In genomic region chr6:117871034-117871433, GRCm38 (mm10) we compare ENCODE assay signal across 25 mouse cellular contexts. TPM values are rescaled to one million over a fixed set of nuclear protein-coding genes. Genes with fewer than 3 reads are reported as not detected.
DNase-seq lines count a peak whose midpoint lies in the region; ATAC-seq and TF ChIP-seq lines count a peak whose summit lies in the region.
"Had no signal": no experiment of that assay in that cellular context is flagged by ENCODE, and none has a peak within 500 bp of the region (broad histone marks: within the 10 kb centered on the region; RNA-seq: fewer than 3 reads in every experiment).

No protein-coding gene starts in this region.

- TF ChIP-seq CTCF in E14TG2a.4 (conservative IDR thresholded peaks at IDR 0.05; ENCODE audit: low read length) = no peak

- no peak overlapping the region for H3K9ac ChIP-seq in liver, embryonic 15.5 days
- H3K9ac ChIP-seq in kidney, embryonic 14.5 days (ENCODE audit: low read depth, low read length) = no peak overlapping the region
- H3K9ac ChIP-seq: embryonic facial prominence, embryonic 12.5 days; hindbrain, embryonic 12.5 days had no signal

- H3K4me2 ChIP-seq in liver, embryonic 15.5 days = peak overlapping the region; percentile 6
- H3K4me2 ChIP-seq in kidney, embryonic 14.5 days (replicated peaks; ENCODE audit: low read depth, low read length) = no peak overlapping the region
- H3K4me2 ChIP-seq: embryonic facial prominence, embryonic 12.5 days; hindbrain, embryonic 12.5 days had no signal

- no peaks in the 10 kb centered on the region for H3K9me3 ChIP-seq in erythroblast, embryonic 14.5 days (ENCODE audit: control insufficient read depth, low read length)
- H3K9me3 ChIP-seq in E14TG2a.4 (ENCODE audit: low read length) = no peaks in the 10 kb centered on the region
- H3K9me3 ChIP-seq in liver, embryonic 15.5 days (replicated peaks) = no peaks in the 10 kb centered on the region
- H3K9me3 ChIP-seq in kidney, embryonic 14.5 days (ENCODE audit: control insufficient read depth, low read length) = no peaks in the 10 kb centered on the region
- H3K9me3 ChIP-seq: embryonic facial prominence, embryonic 12.5 days; forebrain, embryonic 10.5 days; G1E; heart, embryonic 10.5 days; hindbrain, embryonic 12.5 days had no signal

- H3K27me3 ChIP-seq in erythroblast, embryonic 14.5 days (ENCODE audit: control insufficient read depth) = no peaks in the 10 kb centered on the region
- no peaks in the 10 kb centered on the region for H3K27me3 ChIP-seq in E14TG2a.4 (ENCODE audit: insufficient read depth, low read length)
- no peaks in the 10 kb centered on the region for H3K27me3 ChIP-seq in liver, embryonic 15.5 days
- H3K27me3 ChIP-seq in kidney, embryonic 14.5 days (ENCODE audit: control insufficient read depth, insufficient read depth, low read length) = no peaks in the 10 kb centered on the region
- H3K27me3 ChIP-seq: embryonic facial prominence, embryonic 12.5 days; hindbrain, embryonic 12.5 days had no signal

- WGBS in liver, embryonic 15.5 days (ENCODE audit: insufficient replicate concordance) = 76% methylated on average over 14 of the region's 14 CpGs
- WGBS in kidney, embryonic 14.5 days = 72% methylated on average over 14 of the region's 14 CpGs

- H3K27ac ChIP-seq in liver, embryonic 15.5 days (replicated peaks) = no peak overlapping the region
- H3K27ac ChIP-seq in kidney, embryonic 14.5 days (ENCODE audit: low read depth, low read length) = no peak overlapping the region
- H3K27ac ChIP-seq: embryonic facial prominence, embryonic 12.5 days; forebrain, embryonic 10.5 days; gastrocnemius, adult 2 months; heart, embryonic 10.5 days; hindbrain, embryonic 12.5 days; hindbrain, postnatal 0 days had no signal

- peak; percentile 86 for DNase-seq in R1 (ENCODE audit: low read depth, low spot score)
- DNase-seq in layer of hippocampus, adult 9-10 months (ENCODE audit: low spot score) = no peak
- DNase-seq: adrenal gland, postnatal 14 days; B cell, adult 2 months; cerebellum, adult 11-12 months; cerebellum, adult 9-10 months; cerebellum, postnatal 25 days; gastrocnemius, adult 2 months; gastrocnemius, postnatal 25 days; heart, postnatal 10 days; heart, postnatal 4 days had no signal

- H3K4me3 ChIP-seq in erythroblast, embryonic 14.5 days (replicated peaks) = peak overlapping the region; percentile 40
- H3K4me3 ChIP-seq in E14TG2a.4 (replicated peaks; ENCODE audit: low read length) = peak overlapping the region; percentile 80
- no peak overlapping the region for H3K4me3 ChIP-seq in liver, embryonic 15.5 days (replicated peaks)
- H3K4me3 ChIP-seq in kidney, embryonic 14.5 days (ENCODE audit: low read length) = no peak overlapping the region
- H3K4me3 ChIP-seq: embryonic facial prominence, embryonic 12.5 days; forebrain, embryonic 10.5 days; gastrocnemius, adult 2 months; heart, embryonic 10.5 days; hindbrain, embryonic 12.5 days had no signal

- H3K36me3 ChIP-seq in erythroblast, embryonic 14.5 days (ENCODE audit: control insufficient read depth) = peaks cover 7% of the 10 kb centered on the region
- peaks cover 11% of the 10 kb centered on the region for H3K36me3 ChIP-seq in E14TG2a.4 (ENCODE audit: insufficient read depth, low read length)
- no peaks in the 10 kb centered on the region for H3K36me3 ChIP-seq in liver, embryonic 15.5 days (replicated peaks)
- no peaks in the 10 kb centered on the region for H3K36me3 ChIP-seq in kidney, embryonic 14.5 days (ENCODE audit: control insufficient read depth, insufficient read depth, low read length)
- H3K36me3 ChIP-seq: heart, embryonic 10.5 days had no signal

- H3K4me1 ChIP-seq in erythroblast, embryonic 14.5 days (ENCODE audit: control insufficient read depth) = peaks cover 15% of the 10 kb centered on the region
- peaks cover 30% of the 10 kb centered on the region for H3K4me1 ChIP-seq in E14TG2a.4 (replicated peaks; ENCODE audit: low read depth, low read length)
- peaks cover 10% of the 10 kb centered on the region; the same call in 1 of the 2 replicates for H3K4me1 ChIP-seq in liver, embryonic 15.5 days (replicated peaks)
- no peaks in the 10 kb centered on the region for H3K4me1 ChIP-seq in kidney, embryonic 14.5 days (ENCODE audit: control insufficient read depth, insufficient read depth, low read length)
- H3K4me1 ChIP-seq: embryonic facial prominence, embryonic 12.5 days; forebrain, embryonic 10.5 days; heart, embryonic 10.5 days; hindbrain, embryonic 12.5 days had no signal

- no peak for ATAC-seq in erythroblast, adult 5-6 weeks (replicated peaks; ENCODE audit: low FRiP score, poor library complexity, severe bottlenecking)
- no peak for ATAC-seq in liver, embryonic 15.5 days (ENCODE audit: insufficient read depth)
- no peak for ATAC-seq in kidney, embryonic 14.5 days (ENCODE audit: low FRiP score, low TSS enrichment)
- ATAC-seq: activated CD4-positive, CD25-positive, alpha-beta regulatory T cell, adult 4 months; CD4-positive, CD25-positive, alpha-beta regulatory T cell, adult 4 months; forebrain, embryonic 14.5 days; hindbrain, postnatal 0 days had no signal

RNA-seq across cellular contexts. Expression of gene Zfp239, which starts 9.1 kb away (rescaled TPM):
- polyA plus RNA-seq in erythroblast, embryonic 14.5 days (2012) = 0.03 and 0.04 TPM in 2 replicates
- not detected in 2 replicates for total RNA-seq in erythroblast, adult 5-6 weeks (2015; ENCODE audit: low replicate concordance)
- 0.77 and 0.98 TPM in 2 replicates for total RNA-seq in erythroblast, adult 5-6 weeks (2017; ENCODE audit: low replicate concordance)
- 2.0 and 2.4 TPM in 2 replicates for polyA plus RNA-seq in liver, embryonic 15.5 days (2015; fragmentation: Nextera tagmentation; extraction: Ambion mirVana)
- 6.6 and 10.0 TPM in 2 replicates for polyA plus RNA-seq in kidney, embryonic 14.5 days (2014; fragmentation: Nextera tagmentation; extraction: Ambion mirVana)

RNA-seq across cellular contexts. Expression of gene Hnrnpf, which starts 29.1 kb away (rescaled TPM):
- 13.1 and 14.1 TPM in 2 replicates for polyA plus RNA-seq in erythroblast, embryonic 14.5 days (2012)
- 169 and 187 TPM in 2 replicates for total RNA-seq in erythroblast, adult 5-6 weeks (2015; ENCODE audit: low replicate concordance)
- total RNA-seq in erythroblast, adult 5-6 weeks (2017; ENCODE audit: low replicate concordance) = 279 and 303 TPM in 2 replicates
- polyA plus RNA-seq in liver, embryonic 15.5 days (2015; fragmentation: Nextera tagmentation; extraction: Ambion mirVana) = 476 and 487 TPM in 2 replicates
- polyA plus RNA-seq in kidney, embryonic 14.5 days (2014; fragmentation: Nextera tagmentation; extraction: Ambion mirVana) = 606 and 823 TPM in 2 replicates

RNA-seq across cellular contexts. Expression of gene Zfp637, which starts 30.1 kb away (rescaled TPM):
- 0.95 and 1.4 TPM in 2 replicates for polyA plus RNA-seq in erythroblast, embryonic 14.5 days (2012)
- 2.7 and 6.7 TPM in 2 replicates for total RNA-seq in erythroblast, adult 5-6 weeks (2015; ENCODE audit: low replicate concordance)
- 4.6 and 16.9 TPM in 2 replicates for total RNA-seq in erythroblast, adult 5-6 weeks (2017; ENCODE audit: low replicate concordance)
- 29.5 and 31.6 TPM in 2 replicates for polyA plus RNA-seq in liver, embryonic 15.5 days (2015; fragmentation: Nextera tagmentation; extraction: Ambion mirVana)
- polyA plus RNA-seq in kidney, embryonic 14.5 days (2014; fragmentation: Nextera tagmentation; extraction: Ambion mirVana) = 110 and 111 TPM in 2 replicates

Comparison
In these comparisons a context has a peak if more than half of its experiments do, and no peak if none do; other contexts are left out.
1. H3K4me3 ChIP-seq: peak in erythroblast, embryonic 14.5 days (single experiment) and E14TG2a.4 (single experiment); none in liver, embryonic 15.5 days (single experiment) and kidney, embryonic 14.5 days (single experiment).
2. RNA of gene Hnrnpf, which starts 29.1 kb away (polyA plus RNA-seq): 606 to 823 TPM in kidney, embryonic 14.5 days and 476 to 487 TPM in liver, embryonic 15.5 days; 13.1 to 14.1 TPM in erythroblast, embryonic 14.5 days; every median in the first group is over 10 times any median in the second.
3. RNA of gene Zfp637, which starts 30.1 kb away (polyA plus RNA-seq): 110 to 111 TPM in kidney, embryonic 14.5 days and 29.5 to 31.6 TPM in liver, embryonic 15.5 days; 0.95 to 1.4 TPM in erythroblast, embryonic 14.5 days; every median in the first group is over 10 times any median in the second.